Mouse (Mus musculus) C2C12 (cell line): ENCODE results near the gene H2-D1. TPM values are rescaled to one million over a fixed set of nuclear protein-coding genes. Genes with fewer than 3 reads are reported as not detected.
"Not testable (repeated sequence)": the region's sequence is repeated elsewhere in the genome, so short reads cannot be mapped to it uniquely, and the experiment has no call there.

Experiments used
- H3K27me3 ChIP-seq: one replicate; pipeline ENCODE4 v1.6.1; 2011; ENCODE audit not compliant: control insufficient read depth, insufficient read depth, insufficient read length
- H3K36me3 ChIP-seq: one replicate; pipeline ENCODE4 v1.6.1; 2011; ENCODE audit not compliant: control insufficient read depth, insufficient read depth
- H3K4me3 ChIP-seq: one replicate; pipeline ENCODE4 v1.5.1; 2011; ENCODE audit warnings: mild to moderate bottlenecking, control low read depth; ENCODE audit not compliant: poor library complexity, insufficient read depth, severe bottlenecking
- H3K79me2 ChIP-seq: one replicate; pipeline ENCODE4 v1.6.1; 2011; ENCODE audit not compliant: control insufficient read depth, insufficient read depth
- H3K79me3 ChIP-seq: one replicate; pipeline ENCODE4 v1.6.1; 2011; ENCODE audit warnings: low read depth, control low read depth
- H3ac ChIP-seq: one replicate; pipeline ENCODE3; 2011; ENCODE audit warnings: low read depth; ENCODE audit not compliant: control insufficient read depth, insufficient read length
- CEBPB ChIP-seq: IDR thresholded peaks from one replicate; pipeline ENCODE4 v1.6.1; 2011; ENCODE audit warnings: low read depth, mild to moderate bottlenecking, control low read depth, moderate library complexity
- CTCF ChIP-seq: IDR thresholded peaks from one replicate; pipeline ENCODE4 v1.5.1; 2011; ENCODE audit not compliant: control insufficient read depth, insufficient read depth, insufficient read length
- FOSL1 ChIP-seq: IDR thresholded peaks from one replicate; pipeline ENCODE4 v1.8.0; 2011; ENCODE audit warnings: mild to moderate bottlenecking, low read length; ENCODE audit not compliant: poor library complexity, insufficient read depth, severe bottlenecking
- MAX ChIP-seq: IDR thresholded peaks from one replicate; pipeline ENCODE4 v1.6.1; 2011; ENCODE audit warnings: mild to moderate bottlenecking, control low read depth
- MYOD1 ChIP-seq: IDR thresholded peaks from one replicate; pipeline ENCODE4 v1.6.1; 2011; ENCODE audit warnings: low read depth; ENCODE audit not compliant: control insufficient read depth, insufficient read length
- MYOG ChIP-seq: IDR thresholded peaks from one replicate; pipeline ENCODE4 v1.6.1; 2011; ENCODE audit not compliant: control insufficient read depth, insufficient read length; ENCODE audit errors: extremely low read depth
- USF1 ChIP-seq: IDR thresholded peaks from one replicate; pipeline ENCODE4 v1.6.1; 2011; ENCODE audit warnings: low read depth, mild to moderate bottlenecking, control low read depth, moderate library complexity
- polyA plus RNA-seq: library from polyadenylated mRNA; unstranded; fragments of >200 nt; fragmentation: generic; extraction: Trizol; gene quantifications from one replicate; pipeline ENCODE4 v1.2.1, GENCODE M21; 2012; ENCODE audit warnings: missing spikeins

Gene H2-D1
- polyA plus RNA-seq, 1 experiment = 23.5 TPM

DNA sequence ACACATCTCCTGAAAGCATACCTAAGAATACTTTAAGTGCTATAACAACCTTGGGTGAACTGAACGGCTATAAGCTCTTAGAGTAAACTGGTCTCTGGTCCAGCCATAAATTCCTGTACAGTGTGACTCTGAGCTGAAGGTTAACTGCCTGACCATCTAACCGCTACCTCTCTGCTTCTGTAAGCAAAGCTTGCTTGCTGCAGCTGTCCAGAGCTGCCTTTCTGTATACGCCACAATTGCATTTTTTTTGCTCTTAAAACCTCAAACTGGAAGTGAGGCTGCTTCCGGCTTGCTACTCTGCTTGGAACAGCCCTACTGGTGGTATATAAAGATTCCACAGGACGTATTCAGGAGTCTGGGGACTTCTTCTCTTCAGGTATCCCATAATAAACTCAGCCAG, 29.9 kb upstream of the H2-D1 start:
- peaks cover 65% of the 10 kb centered on the region for H3K79me2 ChIP-seq
- H3K79me3 ChIP-seq = peaks cover 23% of the 10 kb centered on the region
- TF ChIP-seq MAX (no peak), MYOD1 (no peak), CEBPB (no peak), MYOG (no peak), CTCF (no peak), USF1 (no peak), FOSL1 (no peak)
- no peak overlapping the region for H3K4me3 ChIP-seq
- peaks cover 40% of the 10 kb centered on the region for H3K36me3 ChIP-seq
- H3ac ChIP-seq = no peak overlapping the region
- H3K27me3 ChIP-seq = no peaks in the 10 kb centered on the region

DNA sequence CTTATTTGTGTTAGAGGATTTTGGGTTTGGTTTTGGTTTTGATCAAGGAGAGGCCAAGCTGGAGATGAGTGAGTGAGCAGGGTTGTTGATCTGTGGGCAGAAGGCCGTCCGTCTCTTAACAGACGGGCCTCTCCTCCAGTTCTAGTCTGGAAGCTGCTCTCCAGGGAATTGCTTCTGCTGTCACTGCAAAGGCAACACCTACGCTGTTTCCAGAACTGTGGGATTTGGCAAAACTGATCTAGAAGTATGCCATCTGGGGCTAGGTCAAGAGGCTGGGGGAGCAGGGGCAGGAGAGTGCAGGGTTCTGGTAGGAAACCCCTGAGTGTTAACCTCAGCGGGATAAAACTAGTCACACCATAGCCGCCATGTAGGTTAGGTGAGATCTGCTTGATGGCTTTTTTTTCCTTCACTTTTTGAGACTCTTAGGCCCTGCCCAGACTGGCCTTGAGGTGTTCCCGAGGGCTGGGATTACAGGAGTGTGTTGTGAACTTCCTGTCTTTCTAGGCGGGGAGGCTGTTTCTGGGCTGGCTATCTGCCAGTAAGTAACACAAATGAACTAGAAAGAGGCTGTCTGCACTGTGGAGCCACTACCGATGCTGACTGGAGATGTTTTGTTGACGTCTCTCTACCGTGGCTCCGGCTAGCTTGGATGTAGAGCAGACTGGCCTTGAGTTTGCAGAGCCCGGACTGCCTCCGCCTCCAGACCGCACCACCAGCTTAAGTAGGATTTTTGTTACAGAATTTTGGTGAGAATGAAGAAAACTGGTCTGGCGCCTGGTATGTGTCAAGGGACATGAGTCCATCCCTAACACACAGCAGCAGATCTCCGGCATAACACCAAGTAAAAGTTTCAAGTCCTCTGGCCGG, 29.2 kb upstream of the H2-D1 start, which contains the start of gene Atp6v1g2:
Gene Atp6v1g2 (plus strand): TSS at position 547 of the 867 bp plus-strand sequence.
- Histone ChIP-seq H3ac (peak within 1 kb of the TSS; percentile 90), H3K27me3 (no peaks in the 10 kb centered on the region), H3K4me3 (peak within 1 kb of the TSS; percentile 51), H3K79me3 (peaks cover 23% of the 10 kb centered on the region), H3K36me3 (peaks cover 37% of the 10 kb centered on the region), H3K79me2 (peaks cover 60% of the 10 kb centered on the region)
- TF ChIP-seq USF1 = no peak
- no peak for TF ChIP-seq MYOG
- TF ChIP-seq FOSL1 = no peak
- TF ChIP-seq CEBPB = no peak
- no peak for TF ChIP-seq MAX
- no peak for TF ChIP-seq MYOD1
- TF ChIP-seq CTCF = no peak

DNA sequence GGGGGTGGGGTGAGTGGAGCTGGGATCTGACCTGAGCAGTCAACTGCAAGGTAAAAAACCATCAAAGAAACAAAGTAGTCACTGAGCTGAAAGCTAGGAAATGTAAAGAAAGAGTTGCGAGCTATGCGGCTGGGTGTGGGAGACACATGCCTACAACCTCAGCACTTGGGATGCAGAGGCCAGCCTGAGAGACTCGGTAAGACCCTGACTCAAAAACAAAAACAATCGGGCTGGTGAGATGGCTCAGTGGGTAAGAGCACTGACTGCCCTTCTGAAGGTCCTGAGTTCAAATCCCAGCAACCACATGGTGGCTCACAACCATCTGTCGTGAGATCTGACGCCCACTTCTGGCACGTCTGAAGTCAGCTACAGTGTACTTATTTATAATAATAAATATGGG, 28.4 kb upstream of the H2-D1 start:
- Histone ChIP-seq H3K79me2 (peaks cover 59% of the 10 kb centered on the region), H3K36me3 (peaks cover 37% of the 10 kb centered on the region), H3K79me3 (peaks cover 23% of the 10 kb centered on the region)
- H3ac ChIP-seq, H3K4me3 ChIP-seq, H3K27me3 ChIP-seq: not testable (repeated sequence)

GRCm38 (mm10) chr17:35234903-35235302, 27.6 kb upstream of the H2-D1 start:
- Histone ChIP-seq H3K79me3 (peaks cover 23% of the 10 kb centered on the region), H3K27me3 (no peaks in the 10 kb centered on the region), H3ac (peak overlapping the region; percentile 90), H3K36me3 (peaks cover 28% of the 10 kb centered on the region), H3K4me3 (peak overlapping the region; percentile 51), H3K79me2 (peaks cover 54% of the 10 kb centered on the region)
- no peak for TF ChIP-seq MAX

DNA sequence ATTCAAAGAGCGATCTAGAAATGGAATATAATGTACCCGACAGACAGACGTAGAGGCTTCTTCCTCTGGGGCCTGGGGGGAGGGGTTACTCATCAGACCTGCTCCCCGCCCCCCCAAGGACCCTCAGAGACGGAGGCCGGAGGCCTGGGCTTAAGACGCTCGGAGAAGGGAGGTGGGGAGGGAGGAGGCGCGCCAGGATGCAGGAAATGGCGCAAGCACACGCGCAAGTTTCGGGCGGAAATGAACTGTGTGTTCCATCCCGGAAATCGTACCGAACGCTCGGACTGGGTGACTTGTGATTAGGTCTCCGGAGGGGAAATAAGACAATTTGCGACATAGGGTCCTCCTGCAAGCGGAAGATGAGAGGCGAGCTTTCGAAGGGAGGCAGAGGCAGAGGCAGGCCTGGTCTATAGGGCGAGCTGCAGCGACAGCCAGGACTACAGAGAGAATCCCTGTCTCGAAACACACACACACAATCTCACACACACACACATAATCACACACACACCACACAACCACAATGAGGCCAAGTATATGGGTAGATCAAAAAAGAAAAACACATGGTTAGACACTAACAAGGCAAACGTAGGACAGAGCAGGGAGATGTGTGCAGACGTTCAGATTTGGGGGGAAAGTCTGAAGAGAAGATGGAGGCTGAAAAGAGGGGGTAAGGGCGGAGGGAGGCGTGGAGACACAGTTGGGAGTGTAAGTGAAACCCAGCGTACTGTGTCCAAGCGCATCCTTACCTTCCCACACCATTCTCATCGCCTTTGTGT, 26.7 kb upstream of the H2-D1 start, which contains the start of gene Nfkbil1:
Gene Nfkbil1 (minus strand): TSS at position 179 of the 776 bp plus-strand sequence.
- Histone ChIP-seq H3K36me3 (peaks cover 25% of the 10 kb centered on the region), H3ac (peak within 1 kb of the TSS; percentile 90), H3K79me3 (peaks cover 19% of the 10 kb centered on the region), H3K79me2 (peaks cover 46% of the 10 kb centered on the region), H3K27me3 (no peaks in the 10 kb centered on the region), H3K4me3 (peak within 1 kb of the TSS; percentile 51)
- TF ChIP-seq FOSL1 (no peak), MYOD1 (no peak), MYOG (no peak), MAX (peak; percentile 56), USF1 (no peak), CTCF (no peak), CEBPB (peak; percentile 65)

- Histone ChIP-seq H3K27me3 (no peaks in the 10 kb centered on the region), H3ac (peak overlapping the region; percentile 76), H3K4me3 (peak overlapping the region; percentile 51), H3K79me3 (peaks cover 15% of the 10 kb centered on the region), H3K36me3 (peaks cover 21% of the 10 kb centered on the region), H3K79me2 (peaks cover 40% of the 10 kb centered on the region)
- TF ChIP-seq CEBPB (no peak), MYOD1 (peak; percentile 85), MAX (no peak), CTCF (peak; percentile 88)
Measured at GRCm38 (mm10) chr17:35236390-35236746, 26.2 kb upstream of the H2-D1 start.
